Mouse (Mus musculus): ENCODE results near the gene Slc15a5.
"Not testable (repeated sequence)": the region's sequence is repeated elsewhere in the genome, so short reads cannot be mapped to it uniquely, and the experiment has no call there.

The Slc15a5 gene

GRCm38 (mm10) chr6:138079816-138080215, at the start of gene Slc15a5:
Slc15a5 (minus strand) TSS chr6:138079916.
- DNase-seq = no peak

- no peak for DNase-seq
Observed at GRCm38 (mm10) chr6:138128392-138129335, 48.9 kb upstream of the Slc15a5 start.

- DNase-seq = no peak
Observed at GRCm38 (mm10) chr6:138117496-138117895, 37.8 kb upstream of the Slc15a5 start.

- DNase-seq = no peak
Observed at GRCm38 (mm10) chr6:138104559-138104958, 24.8 kb upstream of the Slc15a5 start.

DNA sequence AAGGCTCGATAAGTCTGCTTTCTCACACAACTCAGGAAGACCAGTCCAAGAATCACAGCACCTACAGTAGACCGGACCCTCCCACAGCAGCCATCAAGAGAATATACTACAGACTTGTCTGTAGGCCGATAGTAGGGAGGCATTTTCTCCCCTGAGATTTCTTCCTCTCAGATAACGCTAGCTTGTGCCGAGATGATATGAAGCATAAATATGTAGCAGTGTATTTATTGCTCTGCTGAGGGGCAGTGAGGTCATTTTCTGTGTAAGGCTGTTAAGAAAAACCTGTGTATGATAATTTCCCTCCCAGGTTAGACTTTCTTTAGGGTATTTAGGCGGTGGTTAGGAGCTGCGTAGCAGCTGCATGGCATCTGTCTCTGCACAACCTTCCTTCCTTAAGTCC, 23.2 kb upstream of the Slc15a5 start:
- DNase-seq = no peak

- DNase-seq = no peak
Observed at GRCm38 (mm10) chr6:138101843-138102242, 22.1 kb upstream of the Slc15a5 start.

GRCm38 (mm10) chr6:138099646-138100045, 19.9 kb upstream of the Slc15a5 start:
- DNase-seq = no peak

- DNase-seq = no peak
Observed at GRCm38 (mm10) chr6:138095060-138095459, 15.3 kb upstream of the Slc15a5 start.

DNA sequence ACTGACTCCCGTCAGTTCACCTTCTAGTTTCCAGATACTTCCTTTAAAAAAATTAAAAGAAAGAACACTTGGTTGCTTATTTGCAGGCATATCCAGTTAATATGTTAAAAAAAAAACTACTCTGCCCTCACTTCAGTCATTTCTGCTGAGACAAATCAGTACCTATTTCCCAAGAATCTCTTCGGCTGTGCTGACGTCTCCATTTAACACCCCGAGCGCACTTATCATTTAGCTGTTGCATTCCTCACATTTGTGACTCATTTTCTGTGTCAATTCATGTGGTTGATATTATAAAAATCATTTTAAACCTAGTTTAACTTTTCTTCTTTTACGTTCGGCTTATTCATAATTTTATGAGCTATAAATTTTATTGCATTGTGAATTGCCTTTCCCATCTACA, 12.7 kb upstream of the Slc15a5 start:
- no peak for DNase-seq

DNA sequence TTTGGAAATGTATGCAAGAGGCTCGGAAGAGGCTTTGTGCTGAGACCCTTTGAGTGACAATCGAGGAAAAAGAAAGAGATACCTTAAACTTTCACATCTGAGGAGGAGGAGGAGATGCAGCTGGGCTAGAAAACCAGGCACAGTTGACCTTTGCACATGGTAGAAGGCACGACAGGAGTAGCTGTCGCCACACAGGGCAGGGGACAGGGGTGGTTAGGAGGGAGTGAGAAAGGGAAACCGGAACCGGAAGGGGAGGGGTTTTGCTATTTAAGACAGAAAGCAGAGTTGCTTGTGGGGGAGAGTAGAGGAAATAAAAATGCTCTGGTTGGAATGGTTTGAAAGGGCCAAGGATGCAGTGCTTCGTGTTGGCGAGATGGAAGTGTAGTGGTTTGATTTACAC, 9.4 kb upstream of the Slc15a5 start:
- no peak for DNase-seq

GRCm38 (mm10) chr6:138086421-138086820, 6.7 kb upstream of the Slc15a5 start:
- not testable (repeated sequence) for DNase-seq

GRCm38 (mm10) chr6:138080778-138081549, 1.2 kb upstream of the Slc15a5 start:
- no peak for DNase-seq

- DNase-seq = no peak
Observed at GRCm38 (mm10) chr6:138077681-138078439, 1.9 kb downstream of the Slc15a5 start.

- no peak for DNase-seq
Observed at GRCm38 (mm10) chr6:138075723-138076122, 4.0 kb downstream of the Slc15a5 start.

DNA sequence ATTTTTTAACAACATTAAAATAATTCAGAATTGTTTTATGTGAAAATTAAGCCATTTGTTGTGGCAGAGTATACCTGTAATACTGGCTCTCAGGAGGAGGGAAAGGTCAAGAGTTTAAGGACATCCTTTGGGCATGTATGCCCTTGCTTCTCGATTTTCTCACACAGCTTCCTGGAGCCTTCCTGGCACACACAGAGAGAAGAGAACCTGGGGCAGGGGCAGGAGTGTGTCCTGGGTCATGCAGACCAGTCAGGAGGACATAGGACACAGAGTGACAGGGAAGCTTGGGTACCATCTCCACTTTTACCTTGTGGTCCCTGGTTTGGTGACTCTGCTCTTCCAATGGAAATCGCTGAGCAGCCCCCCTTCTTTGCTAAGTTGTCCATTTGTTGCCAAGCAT, 6.2 kb downstream of the Slc15a5 start:
- DNase-seq = no peak

- DNase-seq = no peak
Observed at GRCm38 (mm10) chr6:138072963-138073339, 6.8 kb downstream of the Slc15a5 start.

- DNase-seq = no peak
Observed at GRCm38 (mm10) chr6:138072110-138072962, 7.4 kb downstream of the Slc15a5 start.

DNA sequence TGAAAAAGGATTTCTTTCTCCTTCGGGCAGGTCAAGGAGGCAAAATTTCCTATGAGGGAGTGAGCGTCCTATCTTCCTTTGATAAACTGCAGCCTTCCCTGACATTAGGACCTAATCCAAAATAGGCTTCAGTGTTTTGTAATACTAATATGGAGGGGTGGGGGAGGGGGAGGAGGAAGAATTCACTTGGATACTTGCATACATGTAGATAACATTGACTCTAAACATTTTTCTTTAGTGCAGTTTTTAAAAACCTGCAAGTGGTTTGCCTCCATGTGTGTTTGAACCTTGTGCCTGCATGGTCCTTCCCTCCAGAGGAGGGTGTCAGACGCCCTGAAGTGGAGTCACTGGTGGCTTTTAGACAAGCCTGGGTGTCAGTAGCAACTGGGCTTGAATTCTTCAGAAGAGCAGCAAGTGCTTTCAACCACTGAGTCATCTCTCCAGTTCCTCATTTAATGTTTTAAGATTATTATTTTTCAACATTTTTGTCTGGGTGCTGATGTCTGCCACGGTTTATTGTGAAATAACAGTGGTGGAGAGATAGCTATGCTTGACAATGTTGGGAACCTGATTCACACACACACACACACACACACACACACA, 8.1 kb downstream of the Slc15a5 start:
- DNase-seq = no peak

GRCm38 (mm10) chr6:138070720-138071504, 8.8 kb downstream of the Slc15a5 start:
- DNase-seq = no peak

DNA sequence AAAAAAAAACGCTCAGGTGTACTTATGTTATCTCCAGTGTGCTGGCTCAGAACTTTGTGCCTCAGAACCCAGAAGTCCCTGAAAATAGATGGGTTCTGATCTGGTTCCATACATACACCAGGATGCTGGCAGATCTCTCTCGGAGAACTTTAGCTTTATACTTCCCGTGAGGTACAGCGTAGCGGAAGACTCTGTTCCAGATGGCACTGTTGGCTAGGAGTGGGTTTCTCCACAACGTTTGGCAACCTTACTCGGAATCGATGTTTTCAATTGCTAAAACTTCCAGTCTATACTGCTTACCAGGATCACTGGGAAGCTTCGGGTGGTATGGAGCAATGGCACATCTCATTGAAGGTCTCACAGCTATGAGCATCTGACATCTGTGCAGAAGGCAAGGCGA, 9.8 kb downstream of the Slc15a5 start:
- no peak for DNase-seq

DNA sequence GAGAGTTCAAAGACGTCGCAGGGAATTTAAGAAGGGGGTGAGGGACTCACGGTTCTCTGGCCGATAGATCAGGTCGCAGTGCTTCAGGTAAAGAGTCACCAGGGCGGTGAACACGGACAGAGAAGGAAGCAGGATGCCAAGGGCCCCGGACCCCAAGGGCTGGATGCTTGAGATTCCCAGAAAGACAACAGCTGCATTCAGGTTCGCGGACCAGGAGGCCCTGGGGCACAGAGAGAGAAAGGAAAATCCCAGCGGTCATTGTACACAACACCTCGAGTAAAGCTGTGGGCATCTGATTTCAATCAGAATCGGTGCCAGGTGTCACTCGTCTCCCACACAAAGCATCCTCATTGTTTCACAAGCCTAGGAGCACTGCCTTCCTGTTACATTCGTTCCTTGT, 24.1 kb downstream of the Slc15a5 start:
- DNase-seq = no peak
